Mouse (Mus musculus) heart, adult 2 months (tissue): ENCODE measurements around the gene Pkd1l2. TPM values are rescaled to one million over a fixed set of nuclear protein-coding genes. Genes with fewer than 3 reads are reported as not detected.

Experiments used
- DNase-seq, 2 experiments: peaks; one replicate each; pipeline ENCODE4 v3.0.0; 2021
- H3K27ac ChIP-seq: fragments of 200-600 bp; 2 replicates; pipeline ENCODE4 v1.8.1; 2022
- H3K27me3 ChIP-seq: fragments of 200-500 bp; 2 replicates; pipeline ENCODE4 v1.6.1; 2012; ENCODE audit warnings: mild to moderate bottlenecking, low read length, inconsistent platforms, mixed read lengths; ENCODE audit not compliant: control insufficient read depth, insufficient read depth
- H3K36me3 ChIP-seq: fragments of 200-500 bp; 2 replicates; pipeline ENCODE4 v1.6.1; 2012; ENCODE audit warnings: low read length, inconsistent platforms; ENCODE audit not compliant: control insufficient read depth, insufficient read depth
- H3K4me1 ChIP-seq: fragments of 200-500 bp; 2 replicates; pipeline ENCODE4 v1.6.1; 2011; ENCODE audit warnings: low read length; ENCODE audit not compliant: control insufficient read depth, insufficient read depth
- H3K4me3 ChIP-seq: fragments of 200-600 bp; 2 replicates; pipeline ENCODE4 v1.8.1; 2022
- H3K79me2 ChIP-seq: fragments of 200-500 bp; replicated peaks from 2 replicates; pipeline ENCODE4 v1.6.1; 2012; ENCODE audit warnings: mild to moderate bottlenecking, inconsistent platforms, low read length, moderate library complexity, mixed read lengths; ENCODE audit not compliant: control insufficient read depth, insufficient read depth
- H3K9ac ChIP-seq: fragments of 200-500 bp; 2 replicates; pipeline ENCODE4 v1.6.1; 2012; ENCODE audit warnings: low read depth, mild to moderate bottlenecking, control low read depth, inconsistent platforms, low read length, mixed read lengths
- CTCF ChIP-seq: fragments of 200-600 bp; IDR thresholded peaks from 2 replicates; pipeline ENCODE4 v1.8.1; 2022; ENCODE audit warnings: antibody characterized with exemption, mild to moderate bottlenecking, moderate library complexity
- EP300 ChIP-seq: fragments of 200-500 bp; IDR thresholded peaks from 2 replicates; pipeline ENCODE4 v1.6.1; 2011; ENCODE audit warnings: low read depth, low read length, control low read depth; ENCODE audit not compliant: insufficient read depth
- POLR2A ChIP-seq: fragments of 200-500 bp; IDR thresholded peaks from 2 replicates; pipeline ENCODE4 v1.6.1; 2011; ENCODE audit warnings: mild to moderate bottlenecking, low read depth, low read length, control low read depth; ENCODE audit not compliant: insufficient read depth
- WGBS: fragments of 180-500 bp; shearing (Covaris S2); methylation state at CpG from one replicate; pipeline ENCODE4 v1.1.7; 2018; 5-methylcytosine and 5-hydroxymethylcytosine counted together
- intact Hi-C: fragments of 180-260 bp; cut with DNase I; formaldehyde crosslinking; loops from one replicate; pipeline ENCODE4 v1.15.1; 2025
- polyA plus RNA-seq: library from polyadenylated mRNA; depleted of rRNA; stranded (reverse); fragments of >200 nt; gene quantifications from 2 replicates; pipeline ENCODE4 v1.2.3, GENCODE M21; 2012
- total RNA-seq, 2 experiments: library from RNA; stranded (reverse); gene quantifications; 2 replicates each; pipeline ENCODE4 v1.2.3; 2021

The Pkd1l2 gene
- total and polyA plus RNA-seq, 3 experiments: not detected

- H3K4me1 ChIP-seq: no peaks in the 10 kb centered on the region
- no peaks in the 10 kb centered on the region for H3K79me2 ChIP-seq
- no peak overlapping the region for H3K27ac ChIP-seq
- TF ChIP-seq CTCF: no peak
- no peak for TF ChIP-seq POLR2A
- no peak overlapping the region for H3K9ac ChIP-seq
- no peak for DNase-seq
- intact Hi-C loops: no loop called here
- no peak overlapping the region for H3K4me3 ChIP-seq
- 91% methylated on average over 9 of the region's 9 CpGs for WGBS
- no peaks in the 10 kb centered on the region for H3K36me3 ChIP-seq
- no peaks in the 10 kb centered on the region for H3K27me3 ChIP-seq
Observed at GRCm38 (mm10) chr8:116954415-116954814, 127.8 kb downstream of the Pkd1l2 start.

DNA sequence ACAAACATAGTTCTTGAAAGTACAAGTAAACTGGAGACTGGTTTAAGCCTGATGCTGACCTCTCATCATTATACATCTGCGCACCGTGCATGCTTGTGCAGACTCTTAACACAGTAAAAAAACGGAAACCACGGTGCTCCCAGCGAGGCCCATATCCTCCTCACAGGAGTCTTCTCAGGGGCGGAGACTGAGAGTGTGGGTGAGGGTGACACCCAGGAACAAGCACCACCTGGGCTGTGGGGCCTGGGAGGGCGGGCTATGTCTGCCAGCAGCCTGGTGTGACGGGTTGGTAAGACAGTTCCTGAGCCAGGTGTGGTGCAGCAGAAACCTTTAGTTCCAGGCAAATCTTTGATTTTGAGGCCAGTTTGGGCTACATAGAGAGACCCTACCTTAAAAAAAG is 129.8 kb downstream of the Pkd1l2 start:
- TF ChIP-seq EP300 (no peak), CTCF (no peak), POLR2A (no peak)
- Histone ChIP-seq H3K27ac (no peak overlapping the region), H3K4me3 (no peak overlapping the region), H3K4me1 (peaks cover under 1% of the 10 kb centered on the region; the same call in 1 of the 2 replicates), H3K27me3 (no peaks in the 10 kb centered on the region), H3K79me2 (peaks cover 2% of the 10 kb centered on the region; the same call in 1 of the 2 replicates), H3K36me3 (no peaks in the 10 kb centered on the region), H3K9ac (no peak overlapping the region)
- 92% methylated on average over 8 of the region's 8 CpGs for WGBS
- no peak for DNase-seq
- intact Hi-C loops: no loop called here

- Histone ChIP-seq H3K4me3 (no peak overlapping the region), H3K27ac (no peak overlapping the region)
- intact Hi-C loops: no loop called here
Observed at GRCm38 (mm10) chr8:116951778-116952177, 130.5 kb downstream of the Pkd1l2 start.

GRCm38 (mm10) chr8:116951369-116951768 is 130.9 kb downstream of the Pkd1l2 start:
- Histone ChIP-seq H3K27ac (no peak overlapping the region), H3K79me2 (peaks cover 2% of the 10 kb centered on the region; the same call in 1 of the 2 replicates), H3K4me1 (peaks cover 1% of the 10 kb centered on the region; the same call in 1 of the 2 replicates), H3K36me3 (no peaks in the 10 kb centered on the region), H3K27me3 (no peaks in the 10 kb centered on the region), H3K9ac (no peak overlapping the region), H3K4me3 (no peak overlapping the region)
- no peak for TF ChIP-seq CTCF
- TF ChIP-seq POLR2A: no peak
- TF ChIP-seq EP300: no peak
- intact Hi-C loops: no loop called here
- WGBS: 30% methylated on average over 5 of the region's 5 CpGs
- DNase-seq: no peak

More at GRCm38 (mm10) chr8:116951778-116952177, 130.5 kb downstream of the Pkd1l2 start:
- no peak for DNase-seq
- Histone ChIP-seq H3K4me1 (peaks cover 1% of the 10 kb centered on the region; the same call in 1 of the 2 replicates), H3K27me3 (no peaks in the 10 kb centered on the region), H3K79me2 (peaks cover 2% of the 10 kb centered on the region; the same call in 1 of the 2 replicates), H3K36me3 (no peaks in the 10 kb centered on the region), H3K9ac (no peak overlapping the region)
- WGBS: 52% methylated on average over 2 of the region's 2 CpGs
- TF ChIP-seq CTCF (no peak), EP300 (no peak), POLR2A (no peak)

GRCm38 (mm10) chr8:116947589-116947988 is 134.7 kb downstream of the Pkd1l2 start:
- Histone ChIP-seq H3K4me3 (no peak overlapping the region), H3K27me3 (no peaks in the 10 kb centered on the region), H3K27ac (no peak overlapping the region), H3K4me1 (peaks cover 8% of the 10 kb centered on the region), H3K79me2 (peaks cover 4% of the 10 kb centered on the region), H3K36me3 (no peaks in the 10 kb centered on the region), H3K9ac (no peak overlapping the region)
- DNase-seq: no peak
- TF ChIP-seq CTCF (no peak), POLR2A (no peak), EP300 (no peak)
- intact Hi-C loops: no loop called here
- 62% methylated on average over 7 of the region's 7 CpGs for WGBS

GRCm38 (mm10) chr8:116946851-116947250 is 135.4 kb downstream of the Pkd1l2 start:
- 32% methylated on average over 6 of the region's 6 CpGs for WGBS
- TF ChIP-seq CTCF: no peak
- TF ChIP-seq EP300: no peak
- no peak for TF ChIP-seq POLR2A
- DNase-seq: peak; percentile 40 to 45
- Histone ChIP-seq H3K4me1 (peaks cover 8% of the 10 kb centered on the region), H3K4me3 (peak overlapping the region; percentile 54), H3K27me3 (no peaks in the 10 kb centered on the region), H3K79me2 (peaks cover 4% of the 10 kb centered on the region), H3K9ac (peak overlapping the region; percentile 60), H3K36me3 (no peaks in the 10 kb centered on the region), H3K27ac (peak overlapping the region; percentile 72)
- intact Hi-C loops: no loop called here
